Mouse (Mus musculus) left cerebral cortex, postnatal 4 days (tissue): ENCODE data around the gene Nos1ap. TPM values are rescaled to one million over a fixed set of nuclear protein-coding genes. Genes with fewer than 3 reads are reported as not detected.
A peak's percentile ranks its signal among the peaks of the same experiment; 100 is the strongest.

Source experiments
- DNase-seq: peaks from one replicate; pipeline ENCODE4 v3.0.0-alpha.2; 2022
- intact Hi-C: fragments of 180-260 bp; cut with DNase I; formaldehyde crosslinking; loops from one replicate; pipeline ENCODE4 v1.15.1; 2025
- total RNA-seq, 2 experiments: library from RNA; stranded (reverse); gene quantifications; 2 replicates each; pipeline ENCODE4 v1.2.3; 2021

The Nos1ap gene
- total RNA-seq, 2 experiments from 2014 or later, result 41.0 to 46.4 TPM

- DNase-seq, result no peak
- intact Hi-C loops, result no loop called here
Measured at GRCm38 (mm10) chr1:170478791-170479457, 110.7 kb downstream of the Nos1ap start.

GRCm38 (mm10) chr1:170477636-170478600, 111.7 kb downstream of the Nos1ap start:
- DNase-seq, result peak; percentile 22

GRCm38 (mm10) chr1:170473460-170473859, 116.2 kb downstream of the Nos1ap start:
- intact Hi-C loops, result no loop called here
- no peak for DNase-seq

More at GRCm38 (mm10) chr1:170477636-170478600, 111.7 kb downstream of the Nos1ap start:
- intact Hi-C loops, result no loop called here

GRCm38 (mm10) chr1:170472861-170473260, 116.8 kb downstream of the Nos1ap start:
- no peak for DNase-seq
- intact Hi-C loops, result no loop called here

- intact Hi-C loops, result no loop called here
- peak; percentile 34 for DNase-seq
Measured at GRCm38 (mm10) chr1:170466099-170467009, 123.3 kb downstream of the Nos1ap start.

- DNase-seq, result no peak
- intact Hi-C loops, result no loop called here
Measured at GRCm38 (mm10) chr1:170462140-170462539, 127.5 kb downstream of the Nos1ap start.

GRCm38 (mm10) chr1:170459896-170460602, 129.6 kb downstream of the Nos1ap start:
- peak; percentile 72 for DNase-seq
- intact Hi-C loops, result no loop called here

- no peak for DNase-seq
- intact Hi-C loops, result no loop called here
Measured at GRCm38 (mm10) chr1:170457673-170458072, 132.0 kb downstream of the Nos1ap start.

- no peak for DNase-seq
- intact Hi-C loops, result no loop called here
Measured at GRCm38 (mm10) chr1:170455910-170456700, 133.6 kb downstream of the Nos1ap start.

- intact Hi-C loops, result no loop called here
- no peak for DNase-seq
Measured at GRCm38 (mm10) chr1:170455387-170455786, 134.3 kb downstream of the Nos1ap start.

GRCm38 (mm10) chr1:170453455-170453854, 136.2 kb downstream of the Nos1ap start:
- intact Hi-C loops, result no loop called here
- no peak for DNase-seq

GRCm38 (mm10) chr1:170448244-170448643, 141.4 kb downstream of the Nos1ap start:
- intact Hi-C loops, result no loop called here
- no peak for DNase-seq

- no peak for DNase-seq
- intact Hi-C loops, result no loop called here
Measured at GRCm38 (mm10) chr1:170445458-170445857, 144.2 kb downstream of the Nos1ap start.

GRCm38 (mm10) chr1:170440367-170440766, 149.3 kb downstream of the Nos1ap start:
- intact Hi-C loops, result no loop called here
- peak; percentile 32 for DNase-seq

- no peak for DNase-seq
- intact Hi-C loops, result no loop called here
Measured at GRCm38 (mm10) chr1:170438471-170439151, 151.1 kb downstream of the Nos1ap start.

GRCm38 (mm10) chr1:170434146-170434545, 155.5 kb downstream of the Nos1ap start:
- no peak for DNase-seq
- intact Hi-C loops, result no loop called here

- intact Hi-C loops, result no loop called here
- DNase-seq, result no peak
Measured at GRCm38 (mm10) chr1:170433661-170434060, 156.0 kb downstream of the Nos1ap start.

GRCm38 (mm10) chr1:170432288-170432687, 157.4 kb downstream of the Nos1ap start:
- intact Hi-C loops, result no loop called here
- DNase-seq, result no peak

- intact Hi-C loops, result no loop called here
- peak; percentile 56 for DNase-seq
Measured at GRCm38 (mm10) chr1:170431312-170431711, 158.3 kb downstream of the Nos1ap start.
